Mouse (Mus musculus) forebrain, embryonic 10.5 days (tissue): Measurements from ENCODE around the gene Banp. TPM values are rescaled to one million over a fixed set of nuclear protein-coding genes. Genes with fewer than 3 reads are reported as not detected.

Source experiments
- DNase-seq: peaks from one replicate; pipeline ENCODE4 v3.0.0-alpha.2; 2017; ENCODE audit warnings: low spot score; ENCODE audit errors: extremely low spot score
- H3K27ac ChIP-seq: fragments of 300-500 bp; sonication (generic); 2 replicates; pipeline ENCODE4 v1.5.1; 2016; ENCODE audit warnings: mild to moderate bottlenecking
- H3K27me3 ChIP-seq: fragments of 300-500 bp; sonication (generic); 2 replicates; pipeline ENCODE4 v1.6.1; 2016; ENCODE audit warnings: mild to moderate bottlenecking; ENCODE audit not compliant: poor library complexity, severe bottlenecking
- H3K36me3 ChIP-seq: fragments of 300-500 bp; sonication (generic); replicated peaks from 2 replicates; pipeline ENCODE4 v1.6.1; 2016; ENCODE audit warnings: mild to moderate bottlenecking, moderate library complexity
- H3K4me1 ChIP-seq: fragments of 300-500 bp; sonication (generic); 2 replicates; pipeline ENCODE4 v1.6.1; 2016
- H3K4me3 ChIP-seq: fragments of 300-500 bp; sonication (generic); 2 replicates; pipeline ENCODE4 v1.5.1; 2016; ENCODE audit warnings: mild to moderate bottlenecking, moderate library complexity
- H3K9me3 ChIP-seq: fragments of 300-500 bp; sonication (generic); 2 replicates; pipeline ENCODE4 v1.6.1; 2016; ENCODE audit warnings: mild to moderate bottlenecking, moderate library complexity
- WGBS: fragments of 180-500 bp; shearing (Covaris S2); methylation state at CpG from one replicate; pipeline ENCODE4 v1.1.7; 2016; 5-methylcytosine and 5-hydroxymethylcytosine counted together
- polyA plus RNA-seq: library from polyadenylated mRNA; unstranded; fragments of >200 nt; fragmentation: Nextera tagmentation; extraction: Ambion mirVana; gene quantifications from 2 replicates; pipeline ENCODE4 v1.2.1, GENCODE M21; 2016

Gene Banp
- polyA plus RNA-seq, 1 experiment from 2014 or later = 44.1 TPM

DNA sequence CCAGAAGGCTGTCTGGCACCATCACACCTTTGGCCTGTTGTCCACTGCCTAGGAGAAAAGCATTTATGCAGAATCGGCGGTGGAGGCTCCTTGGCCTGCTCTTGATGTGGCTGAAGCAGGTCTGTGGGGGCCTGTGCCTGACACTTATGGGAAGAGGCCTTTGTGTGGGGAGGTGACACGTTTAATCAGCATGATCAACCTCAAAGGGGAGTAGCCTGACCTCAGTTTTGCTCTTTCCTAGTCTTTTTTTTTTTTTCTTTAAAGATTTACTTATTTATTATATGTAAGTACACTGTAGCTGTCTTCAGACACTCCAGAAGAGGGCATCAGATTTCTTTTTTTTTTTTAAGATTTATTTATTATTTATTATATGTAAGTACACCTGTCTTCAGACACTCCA, 13.3 kb downstream of the Banp start:
- DNase-seq = no peak
- Histone ChIP-seq H3K4me1 (peaks cover 29% of the 10 kb centered on the region), H3K9me3 (no peaks in the 10 kb centered on the region), H3K36me3 (peaks cover 13% of the 10 kb centered on the region), H3K4me3 (no peak overlapping the region), H3K27me3 (no peaks in the 10 kb centered on the region), H3K27ac (no peak overlapping the region)
- 82% methylated on average over 3 of the region's 3 CpGs for WGBS

DNA sequence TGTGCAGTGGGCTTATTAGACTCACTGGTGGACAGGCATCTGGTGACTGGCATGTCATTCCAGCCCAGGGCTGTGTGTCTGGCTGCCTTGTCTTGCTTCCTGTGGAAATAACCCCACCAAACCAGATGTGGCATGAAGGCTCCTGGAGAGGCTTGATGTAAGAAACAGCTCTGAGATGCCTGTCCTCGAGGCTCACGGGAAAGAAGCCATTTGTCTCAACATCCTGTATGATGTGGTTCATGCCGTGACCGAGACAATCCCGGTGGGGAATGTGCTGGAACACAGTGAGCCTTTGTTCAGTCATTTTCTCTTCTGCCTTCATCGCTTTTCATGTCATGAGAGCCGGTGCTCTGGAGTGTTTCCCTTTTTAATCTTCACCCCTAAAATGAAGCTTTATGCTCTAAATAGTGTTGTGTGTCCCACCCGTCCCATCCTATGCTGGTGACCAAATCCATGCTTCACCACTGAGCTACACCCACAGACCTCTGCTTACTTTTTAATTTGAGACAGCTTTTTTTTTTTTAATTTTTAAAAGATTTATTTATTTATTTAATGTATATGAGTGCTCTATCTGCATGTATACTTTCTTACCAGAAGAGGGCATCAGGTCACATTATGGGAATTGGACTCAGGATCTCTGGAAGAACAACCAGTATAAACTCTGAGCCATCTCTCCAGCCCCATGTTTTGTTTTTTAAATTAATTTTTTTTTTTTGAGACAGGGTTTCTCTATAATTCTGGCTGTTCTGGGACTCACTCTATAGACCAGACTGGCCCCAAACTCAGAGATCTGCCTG, 15.4 kb downstream of the Banp start:
- Histone ChIP-seq H3K4me1 (peaks cover 33% of the 10 kb centered on the region), H3K4me3 (no peak overlapping the region), H3K9me3 (no peaks in the 10 kb centered on the region), H3K27me3 (no peaks in the 10 kb centered on the region), H3K36me3 (peaks cover 14% of the 10 kb centered on the region; the same call in 1 of the 2 replicates), H3K27ac (no peak overlapping the region)
- WGBS = 78% methylated on average over 8 of the region's 8 CpGs
- DNase-seq = no peak

DNA sequence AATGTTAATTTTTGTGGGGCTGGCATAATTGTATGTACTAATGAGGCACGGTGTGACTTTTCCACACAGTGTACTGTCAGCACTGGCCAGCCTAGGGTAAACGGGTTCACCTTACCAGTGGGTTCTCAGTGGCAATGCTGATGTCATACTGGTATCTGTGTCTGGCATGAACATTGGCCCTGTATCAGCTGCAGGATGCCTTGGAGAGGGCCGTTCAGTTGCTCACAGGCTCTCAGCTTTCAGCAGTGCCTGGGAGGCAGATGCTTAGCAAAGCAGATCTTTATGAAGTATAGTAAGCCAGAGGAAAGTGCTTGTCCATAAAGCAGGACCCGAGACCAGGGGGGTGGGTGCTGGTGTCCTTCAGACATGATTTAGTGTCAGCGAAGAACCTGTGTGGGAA, 16.6 kb downstream of the Banp start:
- no peak overlapping the region for H3K4me3 ChIP-seq
- peaks cover 14% of the 10 kb centered on the region; the same call in 1 of the 2 replicates for H3K36me3 ChIP-seq
- no peaks in the 10 kb centered on the region for H3K9me3 ChIP-seq
- DNase-seq = no peak
- peaks cover 38% of the 10 kb centered on the region for H3K4me1 ChIP-seq
- 75% methylated on average over 5 of the region's 5 CpGs for WGBS
- peak overlapping the region; percentile 70 for H3K27ac ChIP-seq
- no peaks in the 10 kb centered on the region for H3K27me3 ChIP-seq

DNA sequence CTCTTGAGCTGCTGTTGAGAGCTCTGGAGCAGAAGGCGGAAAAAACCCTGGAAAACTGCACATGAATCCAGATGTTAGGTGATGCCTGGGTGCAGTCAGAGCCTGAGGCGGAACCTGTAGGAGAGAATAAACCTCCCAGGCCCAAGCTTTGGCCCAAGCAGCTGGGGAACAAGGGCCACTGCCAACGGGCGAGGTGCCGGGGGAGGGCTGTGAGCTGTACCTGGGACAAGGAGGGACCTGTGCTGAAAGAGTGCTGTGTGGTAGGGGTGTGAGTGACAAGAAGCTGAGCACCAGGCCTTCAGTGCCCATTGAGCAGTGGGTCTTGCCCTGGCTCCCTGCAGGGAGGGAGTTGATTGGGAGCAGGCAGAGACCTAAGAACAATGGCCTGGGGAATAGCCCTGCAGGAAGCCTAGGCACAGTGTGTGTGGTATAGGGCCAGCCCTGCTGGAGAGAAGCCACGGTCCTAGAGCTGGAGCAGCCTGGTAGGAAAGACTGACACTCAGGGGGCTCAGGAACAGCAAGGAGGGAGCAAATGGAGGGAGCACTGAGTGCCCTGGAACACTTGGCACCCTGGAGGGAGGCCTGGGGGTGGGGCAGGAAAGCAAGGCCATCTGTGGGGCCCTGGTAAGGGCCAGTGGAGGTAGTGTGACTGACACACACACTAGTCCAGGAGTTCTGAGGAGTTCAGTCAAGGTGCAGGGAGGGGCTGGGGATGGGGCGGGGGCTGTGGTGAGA, 17.3 kb downstream of the Banp start:
- WGBS = 25% methylated on average over 7 of the region's 7 CpGs
- peak; percentile 37 for DNase-seq
- no peaks in the 10 kb centered on the region for H3K9me3 ChIP-seq
- peaks cover 46% of the 10 kb centered on the region for H3K4me1 ChIP-seq
- no peaks in the 10 kb centered on the region for H3K27me3 ChIP-seq
- H3K4me3 ChIP-seq = peak overlapping the region; percentile 3; the same call in 1 of the 2 replicates
- peaks cover 16% of the 10 kb centered on the region for H3K36me3 ChIP-seq
- H3K27ac ChIP-seq = peak overlapping the region; percentile 70

DNA sequence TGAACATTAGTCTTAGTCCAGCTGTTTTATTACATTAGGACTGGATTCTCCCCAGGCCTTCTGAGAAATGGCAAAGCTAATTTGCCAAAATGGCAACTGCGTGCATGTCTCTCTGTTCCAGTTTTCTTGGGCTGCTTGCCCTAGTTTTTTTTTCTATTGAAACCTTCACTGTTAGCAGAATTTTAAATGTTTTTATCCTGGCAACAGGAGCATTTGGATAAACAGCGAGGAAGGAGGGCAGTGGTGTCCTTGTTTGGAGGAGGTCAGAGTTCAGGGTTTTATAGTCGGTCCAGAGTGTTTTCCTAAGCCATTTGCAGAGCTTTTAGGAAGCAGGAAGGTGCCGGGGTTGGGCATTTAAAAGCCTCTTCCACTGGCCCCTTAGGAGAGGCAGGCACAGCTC, 18.4 kb downstream of the Banp start:
- Histone ChIP-seq H3K4me1 (peaks cover 46% of the 10 kb centered on the region), H3K27me3 (no peaks in the 10 kb centered on the region), H3K4me3 (no peak overlapping the region), H3K9me3 (no peaks in the 10 kb centered on the region), H3K27ac (no peak overlapping the region), H3K36me3 (peaks cover 19% of the 10 kb centered on the region)
- 60% methylated on average over 4 of the region's 4 CpGs for WGBS
- DNase-seq = no peak

DNA sequence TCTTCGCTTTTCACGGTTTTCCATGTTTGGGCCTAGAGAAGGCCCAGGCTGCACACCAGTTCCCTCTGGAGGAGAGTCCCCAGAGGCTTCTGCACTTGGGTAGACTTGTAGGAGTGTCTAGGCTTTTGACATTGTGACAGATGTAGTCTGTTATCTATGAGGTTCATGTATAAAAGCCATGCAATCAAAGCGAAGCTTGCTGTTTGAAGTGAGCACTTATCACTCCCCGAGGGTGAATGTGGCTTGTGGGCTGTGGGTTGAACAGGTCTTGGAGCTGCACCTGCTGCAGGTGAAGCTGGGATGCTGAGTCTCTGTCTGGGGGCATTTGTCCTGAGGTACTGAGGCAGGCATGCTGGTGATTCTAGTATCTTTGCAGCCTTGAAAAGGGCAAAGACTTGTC, 19.0 kb downstream of the Banp start:
- no peak for DNase-seq
- 81% methylated on average over 4 of the region's 4 CpGs for WGBS
- Histone ChIP-seq H3K27me3 (no peaks in the 10 kb centered on the region), H3K4me1 (peaks cover 46% of the 10 kb centered on the region), H3K9me3 (no peaks in the 10 kb centered on the region), H3K36me3 (peaks cover 22% of the 10 kb centered on the region), H3K27ac (no peak overlapping the region), H3K4me3 (no peak overlapping the region)

DNA sequence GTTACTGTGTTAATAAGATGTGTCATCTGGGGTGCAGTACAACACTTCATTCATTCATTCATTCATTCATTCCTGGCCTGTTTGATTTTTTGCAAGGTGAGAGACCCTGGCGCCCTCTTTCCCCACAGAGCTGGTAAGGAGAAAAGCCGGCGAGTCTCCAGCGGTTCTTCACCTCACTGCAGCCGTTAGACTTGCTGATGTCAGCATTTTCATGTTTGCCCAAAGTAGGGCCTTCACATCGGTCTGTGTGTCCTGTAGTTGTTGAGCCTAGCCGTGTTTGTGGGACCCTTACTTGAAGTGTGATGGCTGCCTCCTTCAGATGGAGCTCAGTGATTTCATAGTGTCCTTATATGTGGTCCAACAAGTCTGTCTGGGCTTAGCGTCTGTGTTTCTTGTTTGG, 20.7 kb downstream of the Banp start:
- no peak overlapping the region for H3K27ac ChIP-seq
- 94% methylated on average over 8 of the region's 8 CpGs for WGBS
- no peak overlapping the region for H3K4me3 ChIP-seq
- no peaks in the 10 kb centered on the region for H3K27me3 ChIP-seq
- H3K9me3 ChIP-seq = no peaks in the 10 kb centered on the region
- H3K4me1 ChIP-seq = peaks cover 46% of the 10 kb centered on the region
- H3K36me3 ChIP-seq = peaks cover 34% of the 10 kb centered on the region
- no peak for DNase-seq

DNA sequence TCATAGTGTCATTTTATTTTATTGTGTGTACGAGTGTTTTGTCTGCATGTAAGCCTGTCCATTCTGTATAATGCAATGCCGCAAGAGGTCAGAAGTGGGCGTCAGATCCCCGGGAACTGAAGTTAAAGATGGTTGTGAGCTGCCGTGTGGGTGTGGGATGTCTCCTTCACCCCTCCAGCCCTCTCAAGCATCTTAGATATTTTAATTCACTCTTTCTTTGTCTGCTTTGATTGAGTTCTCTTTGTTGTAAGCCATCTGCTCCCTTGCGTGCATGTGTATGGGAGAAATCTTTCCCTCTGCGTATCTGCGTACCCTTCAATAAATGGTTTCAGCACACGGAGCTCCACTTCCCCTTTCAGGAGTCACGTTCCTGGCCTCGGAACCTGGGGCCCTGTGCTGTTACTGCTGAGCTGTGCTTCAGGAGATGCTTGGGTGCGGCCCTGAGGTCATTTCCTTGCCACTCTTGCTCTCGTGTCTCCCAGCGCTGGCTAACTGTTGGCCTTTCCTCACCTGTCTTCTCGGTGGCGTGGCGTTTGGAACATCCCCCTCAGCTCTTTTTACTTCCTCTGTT, 22.0 kb downstream of the Banp start:
- Histone ChIP-seq H3K9me3 (no peaks in the 10 kb centered on the region), H3K4me3 (no peak overlapping the region), H3K27me3 (no peaks in the 10 kb centered on the region), H3K36me3 (peaks cover 48% of the 10 kb centered on the region), H3K27ac (no peak overlapping the region), H3K4me1 (peaks cover 36% of the 10 kb centered on the region)
- no peak for DNase-seq
- 88% methylated on average over 17 of the region's 17 CpGs for WGBS

DNA sequence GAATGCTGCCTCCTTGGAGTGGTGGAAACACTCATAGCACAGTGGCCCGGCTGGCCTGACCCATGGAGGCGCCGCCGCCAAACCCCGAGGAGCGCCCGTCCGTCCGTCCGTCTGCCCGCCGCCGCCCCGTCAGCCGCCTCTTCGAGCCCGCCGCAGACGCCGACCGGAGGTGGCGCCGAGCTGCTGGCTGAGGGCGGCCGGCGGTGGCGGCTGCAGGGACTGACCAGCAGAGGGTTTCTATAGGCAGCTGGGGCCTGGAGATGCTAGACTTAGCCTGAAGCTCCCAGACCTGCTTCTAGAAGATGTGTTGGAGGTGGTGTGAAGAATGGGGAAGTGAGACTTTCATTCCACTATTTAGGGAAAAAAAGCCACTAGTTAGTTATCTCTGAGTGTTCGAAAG, 24.4 kb downstream of the Banp start:
- Histone ChIP-seq H3K9me3 (no peaks in the 10 kb centered on the region), H3K4me3 (no peak overlapping the region), H3K27me3 (no peaks in the 10 kb centered on the region), H3K4me1 (peaks cover 15% of the 10 kb centered on the region), H3K27ac (no peak overlapping the region), H3K36me3 (peaks cover 70% of the 10 kb centered on the region)
- no peak for DNase-seq
- 98% methylated on average over 28 of the region's 28 CpGs for WGBS

DNA sequence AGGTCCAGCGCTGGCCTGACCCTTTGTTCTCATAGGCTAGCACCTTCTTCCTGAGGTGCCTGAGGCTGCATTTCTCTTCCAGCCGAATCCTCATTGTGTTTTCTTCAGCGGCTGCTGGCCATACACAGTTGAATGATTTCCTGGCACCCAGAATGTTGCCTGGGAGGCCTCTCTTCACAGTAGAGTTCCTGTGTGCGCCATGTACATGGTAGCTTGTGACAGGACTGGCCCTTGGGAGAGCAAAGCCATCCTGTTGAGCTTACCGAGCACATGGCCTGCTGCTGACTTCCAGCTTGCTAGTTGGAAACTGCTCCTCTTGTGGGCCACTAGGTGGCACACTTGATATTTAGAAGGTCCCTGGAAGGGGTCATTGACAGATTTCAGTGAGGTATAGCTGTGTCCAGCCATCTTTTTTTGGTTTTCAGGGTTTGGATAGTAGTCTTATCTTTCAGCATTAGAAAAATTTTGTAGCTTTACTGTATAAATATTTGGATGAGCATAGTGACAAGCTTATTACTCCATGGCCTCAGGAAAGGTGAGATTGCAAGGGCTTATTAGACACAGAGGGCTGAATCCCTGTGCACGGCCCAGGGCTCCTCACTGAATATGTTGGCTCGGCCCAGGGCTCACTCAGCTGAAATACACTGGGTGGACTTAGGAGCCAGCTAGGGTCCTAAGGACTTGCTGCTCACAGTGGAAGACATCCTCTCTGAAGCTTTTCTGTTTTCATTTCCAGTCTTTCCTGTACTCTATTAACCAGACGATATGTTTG, 28.5 kb downstream of the Banp start:
- Histone ChIP-seq H3K9me3 (no peaks in the 10 kb centered on the region), H3K4me3 (no peak overlapping the region), H3K27me3 (no peaks in the 10 kb centered on the region), H3K4me1 (no peaks in the 10 kb centered on the region), H3K27ac (0 out of 2 replicates have a peak overlapping the region, but pooled peaks have one; percentile 5), H3K36me3 (peaks cover 92% of the 10 kb centered on the region)
- 65% methylated on average over 8 of the region's 8 CpGs for WGBS
- peak; percentile 33 for DNase-seq

DNA sequence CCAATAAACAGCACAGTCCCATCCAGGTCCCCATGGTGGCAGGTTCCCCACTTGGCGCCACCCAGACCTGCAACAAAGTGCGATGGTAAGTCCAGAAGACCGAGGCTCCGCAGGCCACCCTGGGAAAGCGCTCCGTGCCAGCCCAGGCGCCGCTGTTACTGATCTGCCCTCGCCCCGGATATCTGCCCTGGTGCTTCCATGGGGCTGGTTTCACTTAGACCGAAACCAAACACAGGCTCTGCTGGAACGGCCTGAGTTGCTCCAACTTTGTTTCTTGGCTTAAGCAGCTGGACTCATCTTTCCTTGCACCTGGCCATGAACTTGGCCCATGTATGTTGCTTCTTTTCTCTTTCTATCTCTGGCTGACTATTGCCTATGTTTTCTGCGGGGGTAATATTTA, 29.1 kb downstream of the Banp start:
- no peaks in the 10 kb centered on the region for H3K27me3 ChIP-seq
- peaks cover 95% of the 10 kb centered on the region for H3K36me3 ChIP-seq
- H3K4me3 ChIP-seq = no peak overlapping the region
- H3K4me1 ChIP-seq = no peaks in the 10 kb centered on the region
- no peak overlapping the region for H3K27ac ChIP-seq
- WGBS = 95% methylated on average over 13 of the region's 13 CpGs
- no peak for DNase-seq
- H3K9me3 ChIP-seq = no peaks in the 10 kb centered on the region

DNA sequence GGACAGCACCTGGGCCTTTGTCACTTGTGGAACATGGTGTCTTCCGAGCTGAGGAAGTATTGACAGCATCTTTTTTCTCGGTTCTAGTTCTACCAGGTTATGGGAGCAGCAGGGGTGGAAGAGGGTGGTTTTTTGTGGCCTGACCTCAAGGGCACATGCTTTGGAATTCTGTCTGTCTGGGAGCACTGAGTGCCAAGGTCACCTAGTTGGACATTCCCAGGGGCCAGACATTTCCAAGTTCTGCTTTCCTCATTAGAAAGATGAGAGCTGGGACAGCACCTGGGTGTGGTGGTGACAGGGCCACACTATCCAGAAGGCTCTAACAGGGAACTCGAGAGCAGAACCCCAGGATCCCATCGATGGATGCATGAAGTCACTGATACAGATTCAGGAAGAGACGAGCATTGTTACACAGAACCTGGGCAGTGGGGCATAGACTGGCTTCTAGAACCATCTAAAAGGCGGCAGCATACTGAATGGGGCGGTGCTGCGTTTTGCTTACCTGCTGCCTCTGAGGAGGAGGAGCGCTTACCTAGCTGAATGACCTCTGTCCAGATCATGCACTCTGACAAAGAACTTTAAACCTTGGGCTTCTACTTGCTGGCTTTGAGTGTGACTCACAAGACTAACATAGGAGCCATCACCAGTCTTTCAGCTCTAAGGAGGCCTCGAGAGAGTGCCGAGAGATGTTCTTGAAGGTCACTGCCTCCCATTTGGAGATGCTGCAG, 31.4 kb downstream of the Banp start:
- H3K4me1 ChIP-seq = no peaks in the 10 kb centered on the region
- no peak overlapping the region for H3K27ac ChIP-seq
- no peaks in the 10 kb centered on the region for H3K9me3 ChIP-seq
- no peak for DNase-seq
- no peak overlapping the region for H3K4me3 ChIP-seq
- 94% methylated on average over 11 of the region's 11 CpGs for WGBS
- peaks cover 95% of the 10 kb centered on the region for H3K36me3 ChIP-seq
- no peaks in the 10 kb centered on the region for H3K27me3 ChIP-seq
